17 mouse cellular contexts compared by ENCODE assay signal in genomic region chr7:49108076-49108475, GRCm38 (mm10).
A peak's percentile ranks its signal among the peaks of the same experiment; 100 is the strongest.
DNase-seq lines count a peak whose midpoint lies in the region; ATAC-seq lines count a peak whose summit lies in the region.
"Had no signal": no experiment of that assay in that cellular context is flagged by ENCODE, and none has a peak within 500 bp of the region (broad histone marks: within the 10 kb centered on the region; RNA-seq: fewer than 3 reads in every experiment).

No protein-coding gene starts in this region.

- ATAC-seq in frontal cortex, adult (ENCODE audit: low TSS enrichment), result peak; percentile 52; the same call in 1 of the 2 replicates
- ATAC-seq: activated CD4-positive, CD25-positive, alpha-beta regulatory T cell, adult 4 months; forebrain, embryonic 15.5 days; Patski had no signal

- DNase-seq in frontal cortex, postnatal 10 days (ENCODE audit: low spot score in 2 of 2), result no peak
- peak; percentile 59 for DNase-seq in brain, adult 2 months (ENCODE audit: low read depth, low spot score)
- no peak for DNase-seq in right cerebral cortex, postnatal 4 days
- no peak for DNase-seq in adipocyte (ENCODE audit: low spot score)
- DNase-seq: adrenal gland, adult 2 months; adrenal gland, postnatal 10 days; adrenal gland, postnatal 25 days; cerebellum, adult 11-12 months; cerebellum, adult 2 months; cerebellum, adult 9-10 months; cerebellum, postnatal 14 days; cerebellum, postnatal 36 days; embryo, embryonic 11 days had no signal
